Mouse (Mus musculus): ENCODE measurements around the gene Etv6. TPM values are rescaled to one million over a fixed set of nuclear protein-coding genes. Genes with fewer than 3 reads are reported as not detected.

Etv6 gene
- polyA plus RNA-seq, 1 experiment from 2014 or later, result 3.4 TPM

DNA sequence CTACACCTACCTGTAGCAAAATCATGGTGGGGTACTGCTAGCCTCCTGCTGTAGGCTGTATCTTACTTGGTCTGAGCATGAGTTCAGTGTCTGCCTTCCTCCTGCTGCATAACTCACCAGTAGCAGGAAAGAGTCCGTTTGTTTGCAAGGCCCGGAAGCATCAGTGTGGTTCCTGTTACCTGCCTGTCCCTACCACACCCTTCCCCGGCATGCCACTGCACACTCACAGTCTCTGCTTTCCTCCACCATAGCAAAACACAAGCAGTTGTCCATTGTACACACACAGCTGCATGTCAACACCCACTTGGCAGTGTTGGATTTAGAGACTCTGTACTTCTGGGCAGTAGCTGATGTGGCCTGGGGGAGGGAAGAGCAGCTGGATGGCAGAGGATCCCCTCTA lies 220.9 kb downstream of the Etv6 start:
- Histone ChIP-seq H3K27ac (ENCODE audit: low read depth, low read length) (no peak overlapping the region), H3K9me3 (ENCODE audit: control insufficient read depth, low read length) (no peaks in the 10 kb centered on the region), H3K4me1 (ENCODE audit: control insufficient read depth, insufficient read depth, low read depth, low read length) (no peaks in the 10 kb centered on the region), H3K4me2 (ENCODE audit: low read length) (no peak overlapping the region), H3K9ac (ENCODE audit: low read depth, low read length) (no peak overlapping the region), H3K4me3 (ENCODE audit: low read length) (no peak overlapping the region), H3K36me3 (ENCODE audit: control insufficient read depth, insufficient read depth, low read length) (no peaks in the 10 kb centered on the region), H3K27me3 (replicated peaks; ENCODE audit: control insufficient read depth, insufficient read depth, low read length) (no peaks in the 10 kb centered on the region)
- WGBS, result 75% methylated on average over 3 of the region's 3 CpGs
- ATAC-seq, result no peak

DNA sequence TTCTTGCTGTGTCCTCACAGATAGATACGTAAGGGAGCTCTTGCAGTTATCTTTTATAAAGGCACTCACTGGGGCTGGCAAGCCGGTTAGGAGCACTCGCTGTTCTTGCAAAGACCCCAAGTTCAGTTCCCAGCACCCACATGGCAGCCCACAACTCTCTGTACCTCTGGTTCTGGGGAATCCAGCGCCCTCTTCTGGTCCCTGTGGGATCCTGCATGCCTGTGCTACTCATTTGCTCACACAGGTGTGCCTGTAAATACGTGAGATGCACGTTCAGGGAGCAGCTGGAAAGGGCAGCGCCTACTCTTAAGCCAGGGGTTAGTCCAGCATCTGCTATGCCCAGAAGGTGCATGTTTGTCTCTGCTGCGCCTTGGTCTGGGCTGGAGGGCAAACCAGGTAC lies 224.4 kb downstream of the Etv6 start:
- WGBS, result 96% methylated on average over 8 of the region's 8 CpGs
- H3K27ac ChIP-seq (ENCODE audit: low read depth, low read length), result no peak overlapping the region
- no peak for ATAC-seq
- H3K36me3 ChIP-seq (ENCODE audit: control insufficient read depth, insufficient read depth, low read length), result peaks cover 9% of the 10 kb centered on the region; the same call in 1 of the 2 replicates
- no peak overlapping the region for H3K4me3 ChIP-seq (ENCODE audit: low read length)
- no peaks in the 10 kb centered on the region for H3K4me1 ChIP-seq (ENCODE audit: control insufficient read depth, insufficient read depth, low read depth, low read length)
- no peaks in the 10 kb centered on the region for H3K9me3 ChIP-seq (ENCODE audit: control insufficient read depth, low read length)
- H3K4me2 ChIP-seq (ENCODE audit: low read length), result no peak overlapping the region
- H3K9ac ChIP-seq (ENCODE audit: low read depth, low read length), result no peak overlapping the region
- H3K27me3 ChIP-seq (replicated peaks; ENCODE audit: control insufficient read depth, insufficient read depth, low read length), result no peaks in the 10 kb centered on the region

DNA sequence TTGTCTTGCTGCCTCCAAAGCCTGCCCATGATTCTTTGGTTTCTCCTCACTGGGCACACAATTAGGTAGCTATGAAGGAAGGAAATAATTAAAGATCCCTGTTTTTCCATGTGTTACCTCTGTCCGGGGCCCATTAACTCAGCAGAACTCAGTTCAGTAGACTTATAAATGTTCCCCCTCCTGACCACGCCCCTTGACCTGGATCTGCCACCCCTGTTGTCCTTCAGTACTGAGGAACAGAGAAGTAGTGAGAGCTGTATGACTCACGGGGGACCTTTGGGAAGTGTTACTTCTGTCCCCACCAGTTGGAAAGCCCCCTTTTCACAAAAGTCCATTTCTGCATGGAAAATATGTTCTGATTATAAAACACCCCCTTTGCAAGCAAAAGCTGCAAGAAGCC lies 226.4 kb downstream of the Etv6 start:
- WGBS, result 92% methylated on average over 3 of the region's 3 CpGs
- Histone ChIP-seq H3K27ac (ENCODE audit: low read depth, low read length) (no peak overlapping the region), H3K4me3 (ENCODE audit: low read length) (no peak overlapping the region), H3K9me3 (ENCODE audit: control insufficient read depth, low read length) (no peaks in the 10 kb centered on the region), H3K4me2 (ENCODE audit: low read length) (no peak overlapping the region), H3K27me3 (replicated peaks; ENCODE audit: control insufficient read depth, insufficient read depth, low read length) (no peaks in the 10 kb centered on the region), H3K4me1 (ENCODE audit: control insufficient read depth, insufficient read depth, low read depth, low read length) (no peaks in the 10 kb centered on the region), H3K9ac (ENCODE audit: low read depth, low read length) (no peak overlapping the region), H3K36me3 (ENCODE audit: control insufficient read depth, insufficient read depth, low read length) (peaks cover 9% of the 10 kb centered on the region; the same call in 1 of the 2 replicates)
- ATAC-seq, result no peak

DNA sequence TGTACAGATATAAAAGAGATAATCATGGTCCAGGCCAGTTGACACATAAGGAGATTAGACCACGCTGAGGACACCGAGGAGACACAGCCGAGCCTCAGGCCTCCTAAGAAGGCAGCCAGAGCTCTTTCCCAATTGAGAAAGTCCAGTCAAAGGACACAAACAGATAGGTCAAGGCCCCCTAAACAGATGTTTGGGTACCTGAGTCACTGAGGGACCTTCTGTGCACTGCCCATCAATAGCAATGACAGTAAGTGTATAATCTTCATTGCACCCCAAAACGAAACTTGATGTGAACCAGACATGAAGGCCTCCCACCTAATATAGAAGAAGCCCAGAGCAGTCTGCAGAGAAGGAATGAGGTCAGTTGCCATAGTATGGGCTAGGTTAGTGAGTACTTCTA lies 226.9 kb downstream of the Etv6 start:
- H3K4me3 ChIP-seq (ENCODE audit: low read length), result no peak overlapping the region
- no peak overlapping the region for H3K4me2 ChIP-seq (ENCODE audit: low read length)
- H3K4me1 ChIP-seq (ENCODE audit: control insufficient read depth, insufficient read depth, low read depth, low read length), result no peaks in the 10 kb centered on the region
- H3K9me3 ChIP-seq (ENCODE audit: control insufficient read depth, low read length), result no peaks in the 10 kb centered on the region
- WGBS, result 93% methylated on average over 4 of the region's 4 CpGs
- no peaks in the 10 kb centered on the region for H3K27me3 ChIP-seq (replicated peaks; ENCODE audit: control insufficient read depth, insufficient read depth, low read length)
- H3K9ac ChIP-seq (ENCODE audit: low read depth, low read length), result no peak overlapping the region
- H3K27ac ChIP-seq (ENCODE audit: low read depth, low read length), result no peak overlapping the region
- no peak for ATAC-seq
- peaks cover 9% of the 10 kb centered on the region; the same call in 1 of the 2 replicates for H3K36me3 ChIP-seq (ENCODE audit: control insufficient read depth, insufficient read depth, low read length)

DNA sequence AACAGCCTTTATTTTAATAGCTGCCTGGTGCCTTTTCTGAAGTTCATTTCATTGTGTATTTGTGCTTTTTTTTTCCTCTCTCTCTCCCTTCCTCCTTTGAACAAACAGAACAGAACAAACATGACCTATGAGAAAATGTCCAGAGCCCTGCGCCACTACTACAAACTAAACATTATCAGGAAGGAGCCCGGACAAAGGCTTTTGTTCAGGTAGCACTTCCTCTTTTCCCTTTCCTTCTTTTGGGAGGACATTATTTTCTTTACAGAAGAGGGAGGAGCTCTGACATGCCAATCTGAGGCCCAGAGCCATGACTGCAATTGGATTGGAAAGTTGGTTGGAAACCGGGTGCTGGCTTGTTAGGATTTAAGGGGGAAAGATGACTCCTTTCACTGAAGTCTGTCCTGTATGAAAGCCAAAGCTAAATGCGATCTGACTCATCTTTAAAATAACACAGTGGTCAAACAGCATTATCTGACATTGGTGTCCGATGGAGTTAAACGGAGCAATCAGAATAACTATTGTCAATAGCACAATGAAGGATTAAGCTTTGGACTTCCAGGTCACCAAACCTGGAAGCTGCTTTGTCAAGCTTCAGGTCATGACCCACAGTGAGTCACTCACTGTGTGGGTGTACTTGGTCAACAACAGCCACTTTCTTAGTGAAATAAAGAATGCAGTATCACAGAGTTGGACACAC lies 227.6 kb downstream of the Etv6 start:
- Histone ChIP-seq H3K4me2 (ENCODE audit: low read length) (no peak overlapping the region), H3K27ac (ENCODE audit: low read depth, low read length) (no peak overlapping the region), H3K36me3 (ENCODE audit: control insufficient read depth, insufficient read depth, low read length) (peaks cover 9% of the 10 kb centered on the region; the same call in 1 of the 2 replicates), H3K4me3 (ENCODE audit: low read length) (no peak overlapping the region), H3K27me3 (replicated peaks; ENCODE audit: control insufficient read depth, insufficient read depth, low read length) (no peaks in the 10 kb centered on the region), H3K9me3 (ENCODE audit: control insufficient read depth, low read length) (no peaks in the 10 kb centered on the region), H3K4me1 (ENCODE audit: control insufficient read depth, insufficient read depth, low read depth, low read length) (no peaks in the 10 kb centered on the region), H3K9ac (ENCODE audit: low read depth, low read length) (no peak overlapping the region)
- WGBS, result 65% methylated on average over 6 of the region's 6 CpGs
- no peak for ATAC-seq

DNA sequence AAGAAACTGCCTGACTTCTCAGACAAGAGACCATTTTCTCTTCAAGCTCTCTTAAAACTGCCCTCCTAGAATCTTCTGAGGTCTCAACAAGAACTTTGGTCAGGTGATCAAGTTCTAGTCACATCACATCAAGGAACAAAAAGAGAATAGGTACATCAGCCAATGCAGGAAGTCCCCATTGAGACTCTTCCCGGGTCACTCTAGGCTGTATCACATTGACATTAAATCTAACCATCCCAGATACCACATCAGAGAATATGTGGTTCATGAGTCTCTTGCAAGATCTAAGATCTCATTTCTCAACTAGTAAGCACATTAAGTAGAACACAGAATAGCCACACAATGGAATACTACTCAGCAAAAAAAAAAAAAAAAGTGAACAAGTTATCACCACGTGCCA lies 238.4 kb downstream of the Etv6 start:
- no peak for ATAC-seq
- Histone ChIP-seq H3K4me3 (ENCODE audit: low read length) (no peak overlapping the region), H3K27ac (ENCODE audit: low read depth, low read length) (no peak overlapping the region), H3K9me3 (ENCODE audit: control insufficient read depth, low read length) (no peaks in the 10 kb centered on the region), H3K36me3 (ENCODE audit: control insufficient read depth, insufficient read depth, low read length) (0 out of 2 replicates have a peak, but pooled peaks cover 2% of the 10 kb centered on the region), H3K4me1 (ENCODE audit: control insufficient read depth, insufficient read depth, low read depth, low read length) (no peaks in the 10 kb centered on the region), H3K27me3 (replicated peaks; ENCODE audit: control insufficient read depth, insufficient read depth, low read length) (no peaks in the 10 kb centered on the region), H3K9ac (ENCODE audit: low read depth, low read length) (no peak overlapping the region), H3K4me2 (ENCODE audit: low read length) (no peak overlapping the region)
- WGBS, result 87% methylated on average over 2 of the region's 2 CpGs

DNA sequence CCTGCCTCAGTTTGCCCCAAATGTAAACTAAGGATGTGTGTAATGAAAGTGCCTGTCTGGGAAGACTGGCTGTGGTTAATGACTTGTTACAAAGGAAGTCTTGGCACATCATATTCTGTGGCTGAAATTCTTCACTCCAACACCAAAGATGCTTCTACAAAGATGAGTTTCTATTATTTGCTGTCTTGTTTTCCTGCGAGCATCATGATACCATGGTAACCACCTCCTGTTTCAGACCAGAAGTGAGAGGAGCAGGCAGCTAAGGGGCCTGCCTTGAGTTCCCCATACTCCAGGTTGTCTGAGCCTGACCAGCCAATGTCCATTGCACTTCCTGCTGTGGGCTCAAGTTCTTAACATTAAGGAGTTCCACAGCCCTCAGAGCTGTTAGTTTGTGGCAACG lies 241.5 kb downstream of the Etv6 start:
- ATAC-seq, result no peak
- H3K9me3 ChIP-seq (ENCODE audit: control insufficient read depth, low read length), result no peaks in the 10 kb centered on the region
- no peak overlapping the region for H3K27ac ChIP-seq (ENCODE audit: low read depth, low read length)
- no peaks in the 10 kb centered on the region for H3K4me1 ChIP-seq (ENCODE audit: control insufficient read depth, insufficient read depth, low read depth, low read length)
- WGBS, result 72% methylated on average over 2 of the region's 2 CpGs
- H3K9ac ChIP-seq (ENCODE audit: low read depth, low read length), result no peak overlapping the region
- no peak overlapping the region for H3K4me3 ChIP-seq (ENCODE audit: low read length)
- H3K4me2 ChIP-seq (ENCODE audit: low read length), result no peak overlapping the region
- no peaks in the 10 kb centered on the region for H3K36me3 ChIP-seq (ENCODE audit: control insufficient read depth, insufficient read depth, low read length)
- H3K27me3 ChIP-seq (replicated peaks; ENCODE audit: control insufficient read depth, insufficient read depth, low read length), result no peaks in the 10 kb centered on the region

DNA sequence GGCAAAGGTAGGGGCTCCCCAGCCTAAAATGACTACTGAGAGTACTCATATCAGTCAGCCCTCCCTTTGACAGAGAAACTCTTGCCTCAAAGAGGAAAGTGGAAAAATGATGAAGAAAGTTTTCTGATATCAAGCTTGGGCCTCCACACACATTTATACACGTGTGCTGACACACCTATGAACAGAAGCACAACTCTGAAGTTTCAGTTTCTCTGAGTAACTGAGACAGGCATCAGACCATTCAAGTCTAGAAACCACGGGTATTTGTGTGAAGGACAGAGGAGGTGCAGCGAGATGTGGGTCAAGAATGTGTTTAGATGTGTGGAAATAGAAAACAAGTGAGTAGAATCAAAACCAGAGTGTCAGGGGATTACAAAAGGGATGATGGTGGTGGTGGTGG lies 246.6 kb downstream of the Etv6 start:
- no peak overlapping the region for H3K27ac ChIP-seq (ENCODE audit: low read depth, low read length)
- no peak overlapping the region for H3K9ac ChIP-seq (ENCODE audit: low read depth, low read length)
- H3K4me2 ChIP-seq (ENCODE audit: low read length), result no peak overlapping the region
- WGBS, result 89% methylated on average over 3 of the region's 3 CpGs
- H3K4me1 ChIP-seq (ENCODE audit: control insufficient read depth, insufficient read depth, low read depth, low read length), result no peaks in the 10 kb centered on the region
- no peak for ATAC-seq
- H3K27me3 ChIP-seq (replicated peaks; ENCODE audit: control insufficient read depth, insufficient read depth, low read length), result no peaks in the 10 kb centered on the region
- H3K9me3 ChIP-seq (ENCODE audit: control insufficient read depth, low read length), result no peaks in the 10 kb centered on the region
- no peaks in the 10 kb centered on the region for H3K36me3 ChIP-seq (ENCODE audit: control insufficient read depth, insufficient read depth, low read length)
- H3K4me3 ChIP-seq (ENCODE audit: low read length), result no peak overlapping the region

DNA sequence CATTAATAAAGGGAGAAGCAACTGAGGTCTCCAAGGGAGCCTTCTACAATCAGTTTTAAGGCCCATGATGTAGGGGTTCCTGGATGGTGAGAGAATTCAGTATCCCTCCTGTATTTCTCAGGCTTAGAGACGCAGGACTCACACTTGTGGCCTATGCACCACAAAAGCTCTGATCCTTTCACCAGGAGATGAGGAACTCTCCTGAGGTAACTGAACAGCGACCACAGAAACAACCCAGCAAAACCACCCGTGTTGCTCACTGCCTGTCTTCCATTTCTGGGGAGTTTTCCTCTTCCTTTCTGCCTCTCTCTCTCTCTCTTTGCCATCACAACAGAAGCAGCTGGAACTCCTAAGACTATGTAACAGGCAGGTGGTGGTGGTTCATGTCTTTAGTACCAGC lies 256.3 kb downstream of the Etv6 start:
- no peaks in the 10 kb centered on the region for H3K4me1 ChIP-seq (ENCODE audit: control insufficient read depth, insufficient read depth, low read depth, low read length)
- no peak for ATAC-seq
- H3K9ac ChIP-seq (ENCODE audit: low read depth, low read length), result no peak overlapping the region
- 91% methylated on average over 3 of the region's 3 CpGs for WGBS
- no peaks in the 10 kb centered on the region for H3K9me3 ChIP-seq (ENCODE audit: control insufficient read depth, low read length)
- no peak overlapping the region for H3K4me2 ChIP-seq (ENCODE audit: low read length)
- H3K36me3 ChIP-seq (ENCODE audit: control insufficient read depth, insufficient read depth, low read length), result no peaks in the 10 kb centered on the region
- H3K27me3 ChIP-seq (replicated peaks; ENCODE audit: control insufficient read depth, insufficient read depth, low read length), result no peaks in the 10 kb centered on the region
- H3K27ac ChIP-seq (ENCODE audit: low read depth, low read length), result no peak overlapping the region
- H3K4me3 ChIP-seq (ENCODE audit: low read length), result no peak overlapping the region
